Mouse (Mus musculus) lung, postnatal 25 days (tissue): ENCODE data around the gene Atg16l1.
A peak's percentile ranks its signal among the peaks of the same experiment; 100 is the strongest.
"Not testable (repeated sequence)": the region's sequence is repeated elsewhere in the genome, so short reads cannot be mapped to it uniquely, and the experiment has no call there.

Experiments used
- DNase-seq: peaks from one replicate; pipeline ENCODE4 v3.0.0; 2022; ENCODE audit warnings: low spot score

Atg16l1 gene

GRCm38 (mm10) chr1:87773336-87773735, 17.7 kb downstream of the Atg16l1 start:
- DNase-seq, result no peak

GRCm38 (mm10) chr1:87774845-87775244, 19.2 kb downstream of the Atg16l1 start:
- no peak for DNase-seq

GRCm38 (mm10) chr1:87779204-87779785, 23.6 kb downstream of the Atg16l1 start:
- no peak for DNase-seq

DNA sequence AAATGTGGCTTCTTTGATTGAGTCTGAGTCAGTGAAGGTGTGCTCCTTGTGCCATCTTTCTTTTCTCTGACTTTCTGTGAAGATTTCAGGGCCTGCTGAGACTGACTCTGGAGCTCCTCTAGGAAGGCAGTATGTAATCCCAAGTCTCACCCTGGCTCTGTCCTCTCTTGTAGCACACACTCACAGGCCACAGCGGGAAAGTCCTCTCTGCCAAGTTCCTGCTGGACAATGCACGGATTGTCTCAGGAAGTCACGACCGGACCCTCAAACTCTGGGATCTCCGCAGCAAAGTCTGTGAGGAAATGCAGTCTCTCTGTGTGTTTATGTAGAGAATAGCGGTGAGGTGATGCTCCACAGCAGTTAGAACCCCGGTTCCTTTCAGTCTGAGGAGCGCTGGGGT, 30.0 kb downstream of the Atg16l1 start:
- peak; percentile 17 for DNase-seq

- DNase-seq, result peak; percentile 4
These were observed 30.6 kb downstream of the Atg16l1 start for GRCm38 (mm10) chr1:87786251-87786650.

DNA sequence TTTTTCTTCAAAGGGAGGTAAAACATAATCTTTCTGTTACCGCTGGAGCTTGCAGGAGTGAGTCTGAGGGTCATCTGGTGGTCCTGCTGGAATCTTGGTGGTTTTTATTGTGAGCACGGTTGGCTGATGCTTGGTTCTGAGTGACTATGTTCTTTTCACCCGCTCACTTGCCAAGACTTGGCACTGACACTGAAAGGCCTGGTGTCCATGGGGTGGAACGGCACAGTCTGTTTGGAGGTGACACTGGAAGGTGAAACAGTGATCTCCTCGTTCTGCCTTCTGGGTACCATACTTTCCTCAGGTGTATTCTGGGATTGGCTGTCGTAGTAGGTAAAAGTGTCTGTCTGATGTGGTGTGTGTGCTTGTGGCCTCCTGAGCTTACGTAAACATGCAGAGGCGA, 34.0 kb downstream of the Atg16l1 start:
- no peak for DNase-seq

DNA sequence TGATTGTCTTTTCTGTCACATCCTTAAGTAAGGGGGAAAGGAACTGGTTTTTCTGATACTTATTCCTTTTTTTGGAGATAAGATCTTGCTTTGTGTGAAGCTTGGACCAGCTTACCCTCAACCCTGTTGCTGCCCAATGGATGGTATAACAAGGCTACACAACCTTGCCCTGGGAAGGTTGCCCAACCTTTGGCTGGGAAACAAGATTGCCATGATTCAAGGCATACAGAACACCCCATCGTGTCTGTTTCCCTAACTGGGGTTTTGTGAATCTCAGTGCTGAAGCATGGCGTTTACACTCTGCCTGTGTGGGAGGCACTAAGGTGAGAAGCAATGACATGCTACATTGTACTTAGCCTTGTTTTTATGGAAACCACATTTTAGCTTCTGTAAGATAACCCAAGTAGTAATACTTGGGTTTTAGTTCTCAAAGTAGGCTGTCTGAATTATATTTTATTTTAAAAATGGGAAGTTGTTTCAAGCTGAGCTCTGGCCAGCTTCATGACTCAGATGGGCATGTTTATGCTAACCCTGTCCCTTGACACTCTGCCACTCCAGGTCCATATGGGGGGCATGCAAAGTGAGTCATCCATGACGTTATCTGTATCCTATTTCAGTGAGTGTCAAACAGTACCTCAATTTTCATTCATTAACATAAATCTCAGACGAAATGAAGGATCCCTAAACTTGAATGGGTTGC, 36.9 kb downstream of the Atg16l1 start:
- no peak for DNase-seq

DNA sequence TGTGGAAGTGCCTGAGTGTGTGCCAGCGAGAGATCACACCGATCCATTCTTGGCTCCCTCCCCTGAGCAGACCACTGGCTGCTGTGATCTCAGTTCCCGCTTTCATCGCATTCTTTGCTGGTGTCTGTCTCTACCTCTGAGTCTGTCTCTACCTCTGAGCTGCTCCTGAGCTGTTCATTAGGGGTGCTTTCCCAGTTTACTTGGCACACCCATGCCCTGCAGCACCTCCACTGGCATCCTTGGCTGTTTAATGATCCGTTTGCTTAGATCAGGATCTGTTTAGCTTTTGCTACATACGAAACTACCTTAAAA, 37.4 kb downstream of the Atg16l1 start:
- DNase-seq, result no peak

DNA sequence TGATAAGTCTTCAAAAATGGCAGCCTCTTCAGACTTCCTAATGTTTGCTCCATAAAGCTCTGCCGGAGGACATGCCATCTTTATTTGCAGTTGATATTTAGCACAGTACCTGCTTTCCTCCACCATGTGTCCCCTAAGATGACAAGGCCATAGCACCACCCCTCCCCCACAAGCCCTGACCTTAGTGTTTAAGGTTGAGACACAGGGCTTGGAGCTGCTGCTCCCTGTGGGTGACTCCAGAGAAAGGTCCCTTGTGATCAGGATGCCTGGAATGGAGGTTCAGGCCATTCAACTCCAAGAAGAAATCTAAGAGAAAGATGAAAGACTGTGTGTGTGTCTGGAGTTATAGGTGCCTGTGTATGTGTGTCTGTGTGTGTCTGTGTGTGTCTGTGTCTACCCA, 42.0 kb downstream of the Atg16l1 start:
- DNase-seq, result no peak

DNA sequence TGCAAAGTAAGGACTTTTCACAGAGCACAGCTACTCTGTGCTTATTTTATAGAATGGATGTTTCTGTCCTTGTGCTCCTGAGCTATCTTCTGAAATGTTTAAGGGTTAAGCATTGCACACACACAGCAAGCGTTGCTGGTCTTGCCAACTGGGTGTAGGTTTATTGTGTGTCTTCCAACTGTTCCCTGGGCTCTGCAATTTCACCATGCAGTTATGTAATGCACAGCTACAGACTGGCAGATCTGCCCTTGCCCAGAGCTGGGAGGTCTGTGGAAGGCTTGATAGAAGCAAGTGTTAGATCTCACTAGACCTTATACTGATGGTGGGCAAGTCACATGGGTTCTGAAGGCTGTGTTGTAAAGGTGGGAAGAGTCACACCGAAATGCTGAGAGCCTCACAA, 42.6 kb downstream of the Atg16l1 start:
- DNase-seq, result peak; percentile 7

DNA sequence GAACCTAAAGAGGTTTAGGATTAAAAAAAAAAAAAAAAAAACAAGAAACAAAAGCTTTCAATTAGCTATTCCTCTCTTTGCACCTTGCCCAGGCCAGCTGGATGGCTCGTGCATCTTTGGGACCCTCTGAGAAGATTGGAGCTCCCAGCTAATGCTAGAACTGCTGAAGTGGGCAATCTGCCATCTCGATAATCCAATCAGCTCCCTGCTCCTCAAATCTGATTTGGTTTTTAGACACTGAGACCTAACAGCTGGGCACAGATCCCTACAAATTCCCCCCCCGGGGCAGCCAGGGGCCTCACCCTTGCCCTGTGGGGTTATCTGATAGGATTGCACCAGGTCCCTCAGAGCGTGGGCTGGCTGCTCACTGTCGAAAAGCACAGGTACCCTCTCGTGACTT, 47.9 kb downstream of the Atg16l1 start, which contains the start of gene Sag:
Gene Sag (plus strand): TSS at position 105 of the 400 bp plus-strand sequence.
- DNase-seq, result no peak

DNA sequence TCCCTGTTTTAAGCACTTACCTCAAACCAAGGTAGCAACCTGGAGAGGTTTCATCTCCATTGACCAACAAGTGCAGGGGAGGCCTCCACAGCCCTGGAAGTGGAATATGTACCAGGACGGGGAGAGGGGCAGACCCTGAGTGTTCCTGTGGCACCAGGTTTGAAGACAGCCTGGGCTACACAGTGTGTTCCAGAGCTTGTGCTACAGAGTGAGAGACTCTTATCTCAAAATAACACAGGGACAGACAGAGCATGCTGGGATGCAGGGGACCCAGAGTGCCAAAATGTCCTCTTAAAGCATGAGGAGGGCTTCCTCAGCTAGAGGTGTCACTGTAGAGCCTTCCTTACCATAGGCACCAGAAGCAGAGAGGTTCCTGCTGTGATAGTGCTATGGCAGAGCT, 52.1 kb downstream of the Atg16l1 start:
- no peak for DNase-seq

DNA sequence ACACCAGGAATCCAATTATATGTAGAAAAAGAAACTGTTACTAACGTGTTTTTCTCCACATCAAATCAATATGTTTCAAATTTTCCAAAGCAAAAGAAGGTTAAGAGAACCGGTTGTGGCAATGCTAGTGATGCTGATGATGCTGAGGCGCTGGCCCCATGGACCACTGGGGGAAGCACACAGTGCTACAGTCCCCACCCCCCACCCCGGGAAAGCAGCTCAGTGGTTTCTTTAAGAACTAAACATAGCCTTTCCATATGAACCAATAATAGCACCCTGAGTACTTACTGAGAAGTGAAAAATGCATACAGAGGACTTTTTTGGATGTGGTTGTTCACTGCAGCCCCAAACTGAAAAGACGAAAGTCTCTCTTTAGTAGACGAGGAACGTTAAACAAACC, 55.7 kb downstream of the Atg16l1 start:
- DNase-seq, result no peak

- DNase-seq, result no peak
These were observed 56.4 kb downstream of the Atg16l1 start for GRCm38 (mm10) chr1:87812061-87812460.

DNA sequence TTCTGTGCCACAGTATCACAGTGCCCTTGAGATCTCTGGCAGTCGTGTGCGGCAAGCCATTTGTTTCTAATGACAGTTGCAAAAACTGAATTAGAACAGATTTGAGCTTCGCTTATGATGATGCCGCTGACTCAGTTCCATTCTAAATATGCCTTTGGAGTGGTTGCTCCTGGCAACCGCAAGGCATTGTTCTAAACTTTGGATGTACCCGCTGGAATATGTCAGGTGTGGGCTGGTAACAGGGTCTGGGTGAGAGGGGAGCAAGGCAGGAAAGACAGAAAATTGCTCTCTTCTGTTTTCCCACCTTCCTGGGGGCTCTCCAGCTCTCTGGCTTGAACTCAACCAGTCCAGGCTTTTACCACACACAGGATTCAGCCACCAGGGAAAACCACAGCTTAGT, 57.5 kb downstream of the Atg16l1 start:
- no peak for DNase-seq

- no peak for DNase-seq
These were observed 58.0 kb downstream of the Atg16l1 start for GRCm38 (mm10) chr1:87813681-87814080.

DNA sequence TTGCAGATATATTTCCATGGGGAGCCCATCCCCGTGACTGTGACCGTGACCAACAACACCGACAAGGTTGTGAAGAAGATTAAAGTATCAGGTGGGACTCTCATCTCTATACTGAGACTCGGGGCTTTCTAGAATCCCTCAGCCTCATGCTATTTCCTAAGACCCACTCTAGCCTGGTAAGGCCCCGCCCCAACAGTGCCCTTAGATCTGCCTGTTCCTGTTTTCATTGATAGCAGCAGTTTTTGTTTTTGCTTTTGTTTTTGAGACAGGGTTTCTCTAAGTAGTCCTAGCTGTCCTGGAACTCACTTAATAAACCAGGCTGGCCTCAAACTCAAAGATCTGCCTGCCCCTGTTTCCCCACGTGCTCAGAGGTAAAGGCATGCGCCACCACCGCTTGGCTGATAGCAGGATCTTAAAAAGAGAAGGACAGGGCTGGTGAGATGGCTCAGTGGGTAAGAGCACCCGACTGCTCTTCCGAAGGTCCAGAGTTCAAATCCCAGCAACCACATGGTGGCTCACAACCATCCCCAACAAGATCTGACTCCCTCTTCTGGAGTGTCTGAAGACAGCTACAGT, 68.8 kb downstream of the Atg16l1 start:
- no peak for DNase-seq

DNA sequence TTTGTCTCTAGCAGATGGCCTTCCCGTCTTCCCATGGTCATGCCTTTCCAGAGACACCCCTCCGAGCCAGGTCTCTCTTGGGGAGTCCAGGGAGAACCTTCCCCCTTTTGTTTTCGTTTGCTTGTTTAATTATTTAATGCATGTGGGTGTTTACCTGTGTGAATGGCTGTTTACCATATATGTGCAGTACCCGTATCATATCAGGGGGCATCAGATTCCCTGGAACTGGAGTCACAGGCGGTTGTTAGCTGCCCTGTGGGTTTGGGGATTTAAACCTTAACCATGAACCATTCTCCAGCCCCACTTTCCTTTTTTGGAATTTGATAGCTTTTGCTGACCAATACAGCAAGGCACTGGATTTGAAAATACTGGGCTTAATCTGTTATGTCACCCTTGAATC, 69.6 kb downstream of the Atg16l1 start:
- DNase-seq, result no peak

DNA sequence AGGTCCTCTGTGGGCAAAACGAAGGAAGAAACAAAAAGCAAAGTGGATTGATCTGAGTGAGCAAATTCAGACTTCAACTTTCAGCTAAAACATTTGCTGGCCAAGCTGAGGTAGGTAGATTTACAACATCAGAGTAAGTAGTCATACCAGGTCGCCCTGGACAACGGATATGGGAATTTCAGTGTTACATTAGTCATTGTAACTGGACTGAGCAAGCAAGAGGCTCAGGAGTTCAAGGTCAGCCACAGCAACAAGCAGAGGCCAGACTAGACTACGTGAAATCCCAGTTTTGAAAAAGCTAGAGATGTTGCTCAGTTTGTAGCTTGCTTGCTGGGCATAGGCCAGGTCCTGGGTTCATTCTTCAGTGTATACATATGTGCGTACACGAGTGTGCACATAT, 70.3 kb downstream of the Atg16l1 start:
- DNase-seq, result no peak

DNA sequence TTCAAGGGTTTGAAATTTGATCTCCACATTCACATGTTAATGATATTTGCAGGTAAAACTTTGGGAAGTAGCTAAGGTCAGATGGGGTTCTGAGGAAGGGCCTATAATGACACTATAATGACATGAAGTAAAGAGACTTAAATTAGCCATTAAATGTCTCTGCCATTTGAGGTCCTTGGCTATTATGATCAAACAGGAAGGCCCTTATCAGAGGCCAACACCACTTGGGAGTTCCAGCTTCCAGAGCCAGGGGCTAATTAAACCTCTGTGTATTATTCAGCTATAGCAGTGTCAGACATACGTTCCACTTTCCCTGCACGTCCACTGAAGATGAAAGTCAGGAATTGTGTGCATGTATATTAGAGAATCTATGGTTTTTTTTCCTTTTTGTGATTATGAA, 70.8 kb downstream of the Atg16l1 start:
- no peak for DNase-seq

DNA sequence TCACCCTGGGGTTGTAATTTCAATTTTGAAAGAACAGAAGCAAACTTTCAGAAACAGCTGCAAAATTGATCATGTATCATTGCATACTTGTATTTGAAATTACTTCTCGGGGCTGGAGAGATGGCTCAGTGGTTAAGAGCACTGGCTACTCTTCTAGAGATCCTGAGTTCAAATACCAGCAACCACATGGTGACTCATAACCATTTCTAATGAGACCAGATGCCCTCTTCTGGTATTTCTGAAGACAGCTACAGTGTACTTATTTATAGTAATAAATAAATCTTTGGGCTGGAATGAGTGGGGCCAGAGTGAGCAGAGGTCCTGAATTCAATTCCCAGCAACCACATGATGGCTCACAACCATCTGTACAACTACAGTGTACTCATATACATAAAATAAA, 71.8 kb downstream of the Atg16l1 start:
- not testable (repeated sequence) for DNase-seq

GRCm38 (mm10) chr1:87828185-87828584, 72.5 kb downstream of the Atg16l1 start:
- DNase-seq, result peak; percentile 76

DNA sequence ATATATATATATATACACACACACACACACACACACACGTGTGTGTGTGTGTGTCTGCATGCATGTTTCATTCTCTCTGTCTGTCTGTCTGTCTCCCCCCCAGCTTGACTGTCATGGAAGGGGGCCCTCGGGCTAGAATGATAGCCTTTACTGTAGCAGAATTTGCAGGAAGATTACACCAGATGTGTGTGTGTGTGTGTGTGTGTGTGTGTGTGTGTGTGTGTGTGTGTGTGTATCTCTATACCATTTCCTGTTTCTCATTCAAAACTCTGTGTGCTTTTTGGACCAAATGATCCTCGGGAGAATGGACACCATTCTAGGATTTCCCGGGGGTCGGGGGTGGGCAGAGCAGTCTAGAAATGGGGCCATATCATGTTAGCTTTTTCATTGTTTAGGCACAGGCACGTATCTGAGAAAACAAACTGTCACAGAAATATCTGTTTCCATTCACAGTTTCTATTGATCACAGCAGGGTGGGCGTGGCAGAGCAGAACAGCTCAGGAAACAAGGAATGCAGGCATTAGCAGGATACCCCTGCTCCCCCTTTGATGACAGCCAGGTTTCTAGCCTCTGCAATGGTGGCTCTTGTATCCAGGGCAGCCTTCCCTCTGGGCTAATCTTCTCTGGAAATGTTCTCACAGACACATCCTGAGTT, 73.4 kb downstream of the Atg16l1 start:
- DNase-seq, result no peak
